Mouse (Mus musculus): ENCODE results near the gene Hcar1.
A peak's percentile ranks its signal among the peaks of the same experiment; 100 is the strongest.

GRCm38 (mm10) chr5:123827659-123828091, 52.1 kb downstream of the Hcar1 start:
- TF ChIP-seq CTCF (IDR thresholded peaks at IDR 0.05; ENCODE audit: low read depth) (peak; percentile 33), EP300 (IDR thresholded peaks at IDR 0.05; ENCODE audit: low read depth) (no peak)

Measured in heart, postnatal 0 days (tissue).